Mouse (Mus musculus): ENCODE data around the gene Cnot1.

DNA sequence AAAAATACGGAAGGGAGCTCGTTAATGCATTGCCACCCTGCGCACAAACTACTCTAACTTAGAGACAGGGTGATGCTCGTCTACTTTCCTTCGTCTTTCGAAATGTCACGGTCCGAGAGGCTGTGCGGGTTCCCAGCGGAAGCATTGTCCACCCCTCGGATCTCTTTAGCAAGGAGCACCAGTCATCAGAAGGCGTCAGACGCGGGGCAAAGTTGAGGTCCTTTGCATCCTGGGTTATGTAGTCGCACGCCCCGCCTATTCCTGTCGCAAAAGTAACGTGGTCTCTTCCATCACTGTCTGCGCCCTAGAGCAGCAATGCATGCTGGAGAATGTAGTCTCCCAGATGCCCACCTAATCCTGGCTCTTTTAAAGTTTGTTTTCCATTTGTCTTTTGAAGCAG is 597 bp upstream of the Cnot1 start:
- TF ChIP-seq ZNF384 (IDR thresholded peaks at IDR 0.05; ENCODE audit: low read depth, low read length) (no peak), CHD2 (IDR thresholded peaks at IDR 0.05; ENCODE audit: low read depth, low read length) (no peak), MAFK (IDR thresholded peaks at IDR 0.05; ENCODE audit: insufficient read depth, low read depth, low read length) (no peak), HCFC1 (IDR thresholded peaks at IDR 0.05; ENCODE audit: borderline replicate concordance, insufficient read depth, low read length) (peak; percentile 99)

Data from ES-E14 (cell line).